Mouse (Mus musculus): ENCODE results near the gene Col4a6. TPM values are rescaled to one million over a fixed set of nuclear protein-coding genes. Genes with fewer than 3 reads are reported as not detected.

The Col4a6 gene
- polyA plus RNA-seq (2016; fragmentation: Nextera tagmentation; extraction: Ambion mirVana), result 0.84 and 1.1 TPM in 2 replicates

- peaks cover 28% of the 10 kb centered on the region for H3K27me3 ChIP-seq
- H3K27ac ChIP-seq, result no peak within 1 kb of the TSS
- no peak for ATAC-seq (ENCODE audit: insufficient number of reproducible peaks, insufficient read depth, low FRiP score, low TSS enrichment, low read depth)
- peak within 1 kb of the TSS; percentile 50 for H3K4me3 ChIP-seq (replicated peaks)
- H3K36me3 ChIP-seq, result no peaks in the 10 kb centered on the region
- 18% methylated on average over 16 of the region's 16 CpGs for WGBS
- H3K4me2 ChIP-seq, result peak within 1 kb of the TSS; percentile 59
- no peaks in the 10 kb centered on the region for H3K4me1 ChIP-seq (replicated peaks)
- no peaks in the 10 kb centered on the region for H3K9me3 ChIP-seq
- H3K9ac ChIP-seq (replicated peaks), result no peak within 1 kb of the TSS
Measured at GRCm38 (mm10) chrX:141473470-141474302, at the start of gene Col4a6. Gene Col4a6, minus strand, starts transcription at chrX:141474076.

- Histone ChIP-seq H3K4me2 (no peak overlapping the region), H3K27me3 (no peaks in the 10 kb centered on the region), H3K9ac (replicated peaks) (no peak overlapping the region), H3K9me3 (no peaks in the 10 kb centered on the region), H3K4me3 (replicated peaks) (no peak overlapping the region), H3K36me3 (no peaks in the 10 kb centered on the region), H3K27ac (no peak overlapping the region), H3K4me1 (replicated peaks) (no peaks in the 10 kb centered on the region)
- 96% methylated on average over 1 of the region's 1 CpGs for WGBS
- ATAC-seq (ENCODE audit: insufficient number of reproducible peaks, insufficient read depth, low FRiP score, low TSS enrichment, low read depth), result no peak
Measured at GRCm38 (mm10) chrX:141503125-141503524, 29.2 kb upstream of the Col4a6 start.

GRCm38 (mm10) chrX:141494545-141494944 is 20.7 kb upstream of the Col4a6 start:
- H3K27me3 ChIP-seq, result no peaks in the 10 kb centered on the region; the same call in 1 of the 2 replicates
- H3K36me3 ChIP-seq, result no peaks in the 10 kb centered on the region
- H3K4me2 ChIP-seq, result no peak overlapping the region
- no peak overlapping the region for H3K27ac ChIP-seq
- no peaks in the 10 kb centered on the region for H3K4me1 ChIP-seq (replicated peaks)
- H3K9ac ChIP-seq (replicated peaks), result no peak overlapping the region
- no peak overlapping the region for H3K4me3 ChIP-seq (replicated peaks)
- ATAC-seq (ENCODE audit: insufficient number of reproducible peaks, insufficient read depth, low FRiP score, low TSS enrichment, low read depth), result no peak
- 80% methylated on average over 4 of the region's 4 CpGs for WGBS
- H3K9me3 ChIP-seq, result no peaks in the 10 kb centered on the region

- 14% methylated on average over 14 of the region's 14 CpGs for WGBS
- Histone ChIP-seq H3K36me3 (no peaks in the 10 kb centered on the region), H3K4me3 (replicated peaks) (peak overlapping the region; percentile 50), H3K9me3 (no peaks in the 10 kb centered on the region), H3K27me3 (peaks cover 25% of the 10 kb centered on the region), H3K27ac (no peak overlapping the region), H3K4me1 (replicated peaks) (no peaks in the 10 kb centered on the region), H3K9ac (replicated peaks) (peak overlapping the region; percentile 48; the same call in 1 of the 2 replicates), H3K4me2 (peak overlapping the region; percentile 55)
- peak; percentile 52; the same call in 1 of the 2 replicates for ATAC-seq (ENCODE audit: insufficient number of reproducible peaks, insufficient read depth, low FRiP score, low TSS enrichment, low read depth)
Measured at GRCm38 (mm10) chrX:141475566-141476327, 1.9 kb upstream of the Col4a6 start.

GRCm38 (mm10) chrX:141475110-141475509 is 1.2 kb upstream of the Col4a6 start, which contains the start of gene Col4a5:
Gene Col4a5, plus strand, starts transcription at chrX:141475385.
- WGBS, result 16% methylated on average over 13 of the region's 13 CpGs
- Histone ChIP-seq H3K36me3 (no peaks in the 10 kb centered on the region), H3K4me3 (replicated peaks) (peak within 1 kb of the TSS; percentile 50), H3K4me1 (replicated peaks) (no peaks in the 10 kb centered on the region), H3K27me3 (peaks cover 28% of the 10 kb centered on the region), H3K27ac (no peak within 1 kb of the TSS), H3K9ac (replicated peaks) (peak within 1 kb of the TSS; percentile 48; the same call in 1 of the 2 replicates), H3K4me2 (peak within 1 kb of the TSS; percentile 55), H3K9me3 (no peaks in the 10 kb centered on the region)
- ATAC-seq (ENCODE audit: insufficient number of reproducible peaks, insufficient read depth, low FRiP score, low TSS enrichment, low read depth), result peak; percentile 71; the same call in 1 of the 2 replicates

GRCm38 (mm10) chrX:141447936-141448335 is 25.9 kb downstream of the Col4a6 start:
- WGBS, result 69% methylated on average over 1 of the region's 1 CpGs
- H3K4me1 ChIP-seq (replicated peaks), result no peaks in the 10 kb centered on the region
- no peak overlapping the region for H3K27ac ChIP-seq
- ATAC-seq (ENCODE audit: insufficient number of reproducible peaks, insufficient read depth, low FRiP score, low TSS enrichment, low read depth), result no peak
- H3K4me3 ChIP-seq (replicated peaks), result no peak overlapping the region
- H3K9me3 ChIP-seq, result no peaks in the 10 kb centered on the region
- H3K4me2 ChIP-seq, result no peak overlapping the region
- H3K27me3 ChIP-seq, result peaks cover 13% of the 10 kb centered on the region
- H3K9ac ChIP-seq (replicated peaks), result no peak overlapping the region
- H3K36me3 ChIP-seq, result no peaks in the 10 kb centered on the region

- H3K9me3 ChIP-seq, result no peaks in the 10 kb centered on the region
- no peak overlapping the region for H3K27ac ChIP-seq
- H3K9ac ChIP-seq (replicated peaks), result no peak overlapping the region
- no peak for ATAC-seq (ENCODE audit: insufficient number of reproducible peaks, insufficient read depth, low FRiP score, low TSS enrichment, low read depth)
- H3K4me3 ChIP-seq (replicated peaks), result no peak overlapping the region
- peaks cover 12% of the 10 kb centered on the region for H3K27me3 ChIP-seq
- 74% methylated on average over 2 of the region's 2 CpGs for WGBS
- no peaks in the 10 kb centered on the region for H3K4me1 ChIP-seq (replicated peaks)
- H3K4me2 ChIP-seq, result no peak overlapping the region
- no peaks in the 10 kb centered on the region for H3K36me3 ChIP-seq
Measured at GRCm38 (mm10) chrX:141439423-141439822, 34.5 kb downstream of the Col4a6 start.

- Histone ChIP-seq H3K36me3 (no peaks in the 10 kb centered on the region), H3K4me1 (replicated peaks) (no peaks in the 10 kb centered on the region)
- WGBS, result 89% methylated on average over 6 of the region's 6 CpGs
Measured at GRCm38 (mm10) chrX:141436780-141437179, 37.1 kb downstream of the Col4a6 start.

GRCm38 (mm10) chrX:141415318-141415717 is 58.6 kb downstream of the Col4a6 start:
- H3K27me3 ChIP-seq, result peaks cover 12% of the 10 kb centered on the region; the same call in 1 of the 2 replicates
- no peaks in the 10 kb centered on the region for H3K36me3 ChIP-seq
- no peak overlapping the region for H3K9ac ChIP-seq (replicated peaks)
- H3K4me3 ChIP-seq (replicated peaks), result no peak overlapping the region
- no peaks in the 10 kb centered on the region for H3K9me3 ChIP-seq
- no peak overlapping the region for H3K4me2 ChIP-seq
- no peaks in the 10 kb centered on the region for H3K4me1 ChIP-seq (replicated peaks)
- 79% methylated on average over 2 of the region's 2 CpGs for WGBS
- H3K27ac ChIP-seq, result no peak overlapping the region
- no peak for ATAC-seq (ENCODE audit: insufficient number of reproducible peaks, insufficient read depth, low FRiP score, low TSS enrichment, low read depth)

More at GRCm38 (mm10) chrX:141436780-141437179, 37.1 kb downstream of the Col4a6 start:
- ATAC-seq (ENCODE audit: insufficient number of reproducible peaks, insufficient read depth, low FRiP score, low TSS enrichment, low read depth), result no peak
- H3K9ac ChIP-seq (replicated peaks), result no peak overlapping the region
- H3K4me2 ChIP-seq, result no peak overlapping the region
- no peak overlapping the region for H3K27ac ChIP-seq
- H3K27me3 ChIP-seq, result peaks cover 15% of the 10 kb centered on the region
- H3K9me3 ChIP-seq, result no peaks in the 10 kb centered on the region
- no peak overlapping the region for H3K4me3 ChIP-seq (replicated peaks)

GRCm38 (mm10) chrX:141396243-141396642 is 77.6 kb downstream of the Col4a6 start:
- Histone ChIP-seq H3K4me1 (replicated peaks) (no peaks in the 10 kb centered on the region), H3K4me3 (replicated peaks) (no peak overlapping the region), H3K36me3 (no peaks in the 10 kb centered on the region), H3K4me2 (no peak overlapping the region), H3K9ac (replicated peaks) (no peak overlapping the region), H3K9me3 (no peaks in the 10 kb centered on the region), H3K27ac (no peak overlapping the region), H3K27me3 (peaks cover 7% of the 10 kb centered on the region; the same call in 1 of the 2 replicates)
- ATAC-seq (ENCODE audit: insufficient number of reproducible peaks, insufficient read depth, low FRiP score, low TSS enrichment, low read depth), result no peak
- WGBS, result 76% methylated on average over 3 of the region's 3 CpGs
